Mouse (Mus musculus) spleen, postnatal 36 days (tissue): ENCODE measurements at regions not wholly inside any gene's neighbourhood (a gene's known extent, or its start where the extent isn't known, plus 50 kb on each side); places are given as distances from the start of the nearest gene placed in this dataset.

Experiments used
- DNase-seq, 2 experiments: peaks; one replicate each; pipeline ENCODE4 v3.0.0; 2022; ENCODE audit warnings: low spot score in 2 of 2, mixed read lengths in 1 of 2

- DNase-seq = no peak
Observed at GRCm38 (mm10) chr13:99097606-99098545, 86.7 kb upstream of the Zfp366 start.

GRCm38 (mm10) chr13:99096837-99097236, 87.8 kb upstream of the Zfp366 start:
- DNase-seq = no peak

GRCm38 (mm10) chr13:99095006-99095405, 89.6 kb upstream of the Zfp366 start:
- no peak for DNase-seq

GRCm38 (mm10) chr13:99094221-99094620, 90.4 kb upstream of the Zfp366 start:
- DNase-seq = no peak

GRCm38 (mm10) chr13:99093269-99093668, 91.4 kb upstream of the Zfp366 start:
- peak; percentile 63 for DNase-seq

- no peak for DNase-seq
Observed at GRCm38 (mm10) chr13:99092279-99092930, 92.2 kb upstream of the Zfp366 start.

- DNase-seq = no peak
Observed at GRCm38 (mm10) chr13:99091562-99092278, 92.9 kb upstream of the Zfp366 start.

- DNase-seq = no peak
Observed at GRCm38 (mm10) chr13:99090361-99090760, 94.3 kb upstream of the Zfp366 start.

GRCm38 (mm10) chr13:99088285-99088684, 96.3 kb upstream of the Zfp366 start:
- DNase-seq = no peak

- DNase-seq = no peak
Observed at GRCm38 (mm10) chr13:99079331-99079761, 95.0 kb upstream of the 1700024P04Rik start.

GRCm38 (mm10) chr13:99078643-99079042, 94.3 kb upstream of the 1700024P04Rik start:
- DNase-seq = no peak

- no peak for DNase-seq
Observed at GRCm38 (mm10) chr13:99077039-99077749, 92.8 kb upstream of the 1700024P04Rik start.

GRCm38 (mm10) chr13:99075467-99075866, 91.1 kb upstream of the 1700024P04Rik start:
- no peak for DNase-seq

GRCm38 (mm10) chr13:99071821-99072414, 87.6 kb upstream of the 1700024P04Rik start:
- no peak for DNase-seq

GRCm38 (mm10) chr13:99071413-99071812, 87.0 kb upstream of the 1700024P04Rik start:
- no peak for DNase-seq

- DNase-seq = no peak
Observed at GRCm38 (mm10) chr13:99069767-99070166, 85.4 kb upstream of the 1700024P04Rik start.

GRCm38 (mm10) chr13:99067504-99067903, 83.1 kb upstream of the 1700024P04Rik start:
- DNase-seq = no peak

GRCm38 (mm10) chr13:99063431-99063830, 79.1 kb upstream of the 1700024P04Rik start:
- DNase-seq = no peak

GRCm38 (mm10) chr13:99062936-99063335, 78.6 kb upstream of the 1700024P04Rik start:
- DNase-seq = no peak

- DNase-seq = no peak
Observed at GRCm38 (mm10) chr13:99058131-99058970, 74.0 kb upstream of the 1700024P04Rik start.
